Mouse (Mus musculus) limb, embryonic 12.5 days (tissue): ENCODE data around the gene Sdk2. TPM values are rescaled to one million over a fixed set of nuclear protein-coding genes. Genes with fewer than 3 reads are reported as not detected.

Experiments used
- ATAC-seq: fragments of 200-750 bp; cut with Nextera tagmentation; 2 replicates; pipeline ENCODE4 v1.8.0; 2017; ENCODE audit warnings: low read depth, moderate TSS enrichment; ENCODE audit not compliant: insufficient number of reproducible peaks, insufficient read depth, low FRiP score, low TSS enrichment
- H3K27ac ChIP-seq: fragments of 300-500 bp; sonication (generic); 2 replicates; pipeline ENCODE4 v1.5.1; 2016; ENCODE audit warnings: mild to moderate bottlenecking, moderate library complexity
- H3K27me3 ChIP-seq: fragments of 300-500 bp; sonication (generic); 2 replicates; pipeline ENCODE4 v1.6.1; 2016; ENCODE audit warnings: mild to moderate bottlenecking, moderate library complexity
- H3K36me3 ChIP-seq: fragments of 300-500 bp; sonication (generic); 2 replicates; pipeline ENCODE4 v1.6.1; 2016; ENCODE audit warnings: mild to moderate bottlenecking, moderate library complexity
- H3K4me1 ChIP-seq: fragments of 300-500 bp; sonication (generic); replicated peaks from 2 replicates; pipeline ENCODE4 v1.6.1; 2016
- H3K4me2 ChIP-seq: fragments of 300-500 bp; sonication (generic); 2 replicates; pipeline ENCODE4 v1.6.1; 2016; ENCODE audit warnings: mild to moderate bottlenecking, moderate library complexity
- H3K4me3 ChIP-seq: fragments of 300-500 bp; sonication (generic); replicated peaks from 2 replicates; pipeline ENCODE4 v1.5.1; 2016; ENCODE audit warnings: mild to moderate bottlenecking
- H3K9ac ChIP-seq: fragments of 300-500 bp; sonication (generic); replicated peaks from 2 replicates; pipeline ENCODE4 v1.6.1; 2016; ENCODE audit warnings: mild to moderate bottlenecking, moderate library complexity
- H3K9me3 ChIP-seq: fragments of 300-500 bp; sonication (generic); 2 replicates; pipeline ENCODE4 v1.6.1; 2016; ENCODE audit warnings: mild to moderate bottlenecking, moderate library complexity
- WGBS: fragments of 180-500 bp; shearing (Covaris S2); methylation state at CpG from one replicate; pipeline ENCODE4 v1.1.7; 2016; 5-methylcytosine and 5-hydroxymethylcytosine counted together
- polyA plus RNA-seq: library from polyadenylated mRNA; unstranded; fragments of >200 nt; fragmentation: Nextera tagmentation; extraction: Ambion mirVana; gene quantifications from 2 replicates; pipeline ENCODE4 v1.2.1, GENCODE M21; 2016

Gene Sdk2
- polyA plus RNA-seq, 1 experiment from 2014 or later = 2.3 TPM

GRCm38 (mm10) chr11:113888156-113888750 lies 178.6 kb downstream of the Sdk2 start:
- 82% methylated on average over 5 of the region's 5 CpGs for WGBS
- no peak for ATAC-seq
- Histone ChIP-seq H3K27ac (no peak overlapping the region), H3K36me3 (no peaks in the 10 kb centered on the region), H3K27me3 (no peaks in the 10 kb centered on the region; the same call in 1 of the 2 replicates), H3K9me3 (no peaks in the 10 kb centered on the region), H3K4me2 (no peak overlapping the region), H3K4me1 (peaks cover 26% of the 10 kb centered on the region), H3K4me3 (no peak overlapping the region), H3K9ac (no peak overlapping the region)

GRCm38 (mm10) chr11:113886299-113886698 lies 180.5 kb downstream of the Sdk2 start:
- Histone ChIP-seq H3K9me3 (no peaks in the 10 kb centered on the region), H3K4me2 (no peak overlapping the region), H3K4me3 (no peak overlapping the region), H3K27me3 (no peaks in the 10 kb centered on the region; the same call in 1 of the 2 replicates), H3K9ac (no peak overlapping the region), H3K27ac (no peak overlapping the region), H3K4me1 (peaks cover 15% of the 10 kb centered on the region), H3K36me3 (no peaks in the 10 kb centered on the region)
- 56% methylated on average over 7 of the region's 7 CpGs for WGBS
- no peak for ATAC-seq

- no peak overlapping the region for H3K9ac ChIP-seq
- H3K27ac ChIP-seq = no peak overlapping the region
- ATAC-seq = no peak
- no peaks in the 10 kb centered on the region for H3K9me3 ChIP-seq
- peaks cover 15% of the 10 kb centered on the region for H3K4me1 ChIP-seq
- no peaks in the 10 kb centered on the region; the same call in 1 of the 2 replicates for H3K27me3 ChIP-seq
- no peak overlapping the region for H3K4me2 ChIP-seq
- WGBS = 71% methylated on average over 11 of the region's 11 CpGs
- no peak overlapping the region for H3K4me3 ChIP-seq
- H3K36me3 ChIP-seq = no peaks in the 10 kb centered on the region
These were observed 181.9 kb downstream of the Sdk2 start for GRCm38 (mm10) chr11:113884962-113885361.

DNA sequence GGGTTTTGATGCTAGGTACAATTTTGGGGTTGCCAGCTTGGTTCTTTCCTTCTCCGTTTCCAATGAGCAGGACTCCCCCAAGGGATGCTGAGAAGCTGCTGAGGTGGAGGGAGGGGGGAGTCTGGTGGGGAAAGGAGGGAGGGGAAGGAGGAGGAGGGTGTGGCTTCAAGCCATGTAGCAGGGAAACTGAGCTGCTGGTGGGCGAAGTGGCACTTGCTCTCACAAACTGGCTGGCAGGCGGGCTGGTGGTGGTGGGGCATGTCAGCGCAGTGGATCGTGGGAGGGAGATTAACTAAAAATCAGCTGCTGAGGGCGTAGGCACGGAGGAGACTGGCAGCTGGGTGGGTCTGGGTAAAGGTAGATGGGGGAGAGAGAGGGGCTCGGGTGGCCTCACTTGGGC lies 183.8 kb downstream of the Sdk2 start:
- ATAC-seq = no peak
- H3K36me3 ChIP-seq = no peaks in the 10 kb centered on the region
- WGBS = 77% methylated on average over 8 of the region's 8 CpGs
- H3K9ac ChIP-seq = no peak overlapping the region
- no peaks in the 10 kb centered on the region for H3K9me3 ChIP-seq
- no peak overlapping the region for H3K4me2 ChIP-seq
- peaks cover 15% of the 10 kb centered on the region for H3K4me1 ChIP-seq
- H3K27me3 ChIP-seq = no peaks in the 10 kb centered on the region; the same call in 1 of the 2 replicates
- no peak overlapping the region for H3K27ac ChIP-seq
- H3K4me3 ChIP-seq = no peak overlapping the region

GRCm38 (mm10) chr11:113881864-113882263 lies 185.0 kb downstream of the Sdk2 start:
- no peak overlapping the region for H3K4me3 ChIP-seq
- no peaks in the 10 kb centered on the region; the same call in 1 of the 2 replicates for H3K27me3 ChIP-seq
- WGBS = 79% methylated on average over 6 of the region's 6 CpGs
- no peak overlapping the region for H3K9ac ChIP-seq
- H3K4me1 ChIP-seq = peaks cover 20% of the 10 kb centered on the region
- no peaks in the 10 kb centered on the region for H3K36me3 ChIP-seq
- no peaks in the 10 kb centered on the region for H3K9me3 ChIP-seq
- H3K27ac ChIP-seq = no peak overlapping the region
- ATAC-seq = no peak
- H3K4me2 ChIP-seq = no peak overlapping the region

- WGBS = 88% methylated on average over 8 of the region's 8 CpGs
- H3K9ac ChIP-seq = no peak overlapping the region
- no peak overlapping the region for H3K4me2 ChIP-seq
- H3K9me3 ChIP-seq = no peaks in the 10 kb centered on the region
- H3K27me3 ChIP-seq = peaks cover 7% of the 10 kb centered on the region; the same call in 1 of the 2 replicates
- no peaks in the 10 kb centered on the region for H3K36me3 ChIP-seq
- H3K4me1 ChIP-seq = no peaks in the 10 kb centered on the region
- H3K27ac ChIP-seq = no peak overlapping the region
- H3K4me3 ChIP-seq = no peak overlapping the region
- ATAC-seq = no peak
These were observed 199.8 kb downstream of the Sdk2 start for GRCm38 (mm10) chr11:113867066-113867465.

- Histone ChIP-seq H3K4me1 (no peaks in the 10 kb centered on the region), H3K9me3 (no peaks in the 10 kb centered on the region), H3K27me3 (peaks cover 5% of the 10 kb centered on the region; the same call in 1 of the 2 replicates), H3K9ac (no peak overlapping the region), H3K27ac (no peak overlapping the region), H3K36me3 (no peaks in the 10 kb centered on the region), H3K4me2 (no peak overlapping the region), H3K4me3 (no peak overlapping the region)
- 0 out of 2 replicates have a peak, but pooled peaks have one; percentile 54 for ATAC-seq
- WGBS = 34% methylated on average over 8 of the region's 8 CpGs
These were observed 201.2 kb downstream of the Sdk2 start for GRCm38 (mm10) chr11:113865627-113866026.

DNA sequence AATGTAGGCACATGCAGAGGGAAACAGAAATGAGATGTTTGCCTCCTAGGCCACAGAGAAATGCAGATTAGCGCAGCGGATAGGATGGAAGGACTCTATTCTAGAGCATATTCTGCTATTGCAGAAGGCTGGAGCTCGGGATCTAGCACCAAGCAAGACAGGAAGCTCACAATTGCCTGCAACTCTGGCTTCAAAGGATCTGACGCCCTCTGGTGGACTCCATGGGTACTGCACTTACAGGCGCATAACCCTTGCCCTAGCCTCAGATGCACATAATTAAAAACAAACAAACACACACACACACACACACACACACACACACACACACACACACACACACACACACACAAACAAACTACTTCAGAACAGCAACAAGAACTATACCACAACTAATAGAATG lies 203.4 kb downstream of the Sdk2 start:
- 74% methylated on average over 5 of the region's 5 CpGs for WGBS
- Histone ChIP-seq H3K27ac (no peak overlapping the region), H3K27me3 (peaks cover 5% of the 10 kb centered on the region; the same call in 1 of the 2 replicates), H3K4me2 (no peak overlapping the region), H3K36me3 (no peaks in the 10 kb centered on the region), H3K9me3 (no peaks in the 10 kb centered on the region), H3K4me1 (no peaks in the 10 kb centered on the region), H3K9ac (no peak overlapping the region), H3K4me3 (no peak overlapping the region)
- ATAC-seq = no peak

GRCm38 (mm10) chr11:113855661-113856060 lies 211.2 kb downstream of the Sdk2 start:
- H3K36me3 ChIP-seq = no peaks in the 10 kb centered on the region
- H3K9ac ChIP-seq = no peak overlapping the region
- H3K4me2 ChIP-seq = no peak overlapping the region
- no peaks in the 10 kb centered on the region for H3K9me3 ChIP-seq
- no peak overlapping the region for H3K27ac ChIP-seq
- ATAC-seq = no peak
- WGBS = 89% methylated on average over 13 of the region's 13 CpGs
- no peak overlapping the region for H3K4me3 ChIP-seq
- no peaks in the 10 kb centered on the region for H3K27me3 ChIP-seq
- H3K4me1 ChIP-seq = no peaks in the 10 kb centered on the region

GRCm38 (mm10) chr11:113851750-113852149 lies 215.1 kb downstream of the Sdk2 start:
- Histone ChIP-seq H3K36me3 (no peaks in the 10 kb centered on the region), H3K4me3 (no peak overlapping the region), H3K9ac (no peak overlapping the region), H3K4me1 (peaks cover 22% of the 10 kb centered on the region; the same call in 1 of the 2 replicates), H3K4me2 (no peak overlapping the region), H3K27me3 (no peaks in the 10 kb centered on the region), H3K9me3 (no peaks in the 10 kb centered on the region), H3K27ac (no peak overlapping the region)
- WGBS = 81% methylated on average over 8 of the region's 8 CpGs
- no peak for ATAC-seq

GRCm38 (mm10) chr11:113849322-113849721 lies 217.5 kb downstream of the Sdk2 start:
- H3K9me3 ChIP-seq = no peaks in the 10 kb centered on the region
- WGBS = 40% methylated on average over 7 of the region's 7 CpGs
- H3K4me2 ChIP-seq = no peak overlapping the region
- no peak overlapping the region for H3K9ac ChIP-seq
- no peak for ATAC-seq
- peaks cover 22% of the 10 kb centered on the region; the same call in 1 of the 2 replicates for H3K4me1 ChIP-seq
- no peaks in the 10 kb centered on the region for H3K27me3 ChIP-seq
- no peak overlapping the region for H3K27ac ChIP-seq
- no peak overlapping the region for H3K4me3 ChIP-seq
- H3K36me3 ChIP-seq = no peaks in the 10 kb centered on the region

GRCm38 (mm10) chr11:113843920-113844319 lies 222.9 kb downstream of the Sdk2 start:
- WGBS = 74% methylated on average over 6 of the region's 6 CpGs
- H3K4me1 ChIP-seq = peaks cover 12% of the 10 kb centered on the region; the same call in 1 of the 2 replicates
- no peak for ATAC-seq

More at GRCm38 (mm10) chr11:113843920-113844319, 222.9 kb downstream of the Sdk2 start:
- Histone ChIP-seq H3K9ac (no peak overlapping the region), H3K9me3 (no peaks in the 10 kb centered on the region), H3K4me2 (no peak overlapping the region), H3K27ac (no peak overlapping the region), H3K4me3 (no peak overlapping the region), H3K36me3 (no peaks in the 10 kb centered on the region), H3K27me3 (no peaks in the 10 kb centered on the region)
